Mouse (Mus musculus) forebrain, embryonic 16.5 days (tissue): ENCODE measurements at regions not wholly inside any gene's neighbourhood (a gene's known extent, or its start where the extent isn't known, plus 50 kb on each side); places are given as distances from the start of the nearest gene placed in this dataset.

Experiments
- ATAC-seq: fragments of 200-750 bp; cut with Nextera tagmentation; 2 replicates; pipeline ENCODE4 v1.8.0; 2017; ENCODE audit warnings: mild to moderate bottlenecking, moderate library complexity
- H3K27ac ChIP-seq: fragments of 300-500 bp; sonication (generic); 2 replicates; pipeline ENCODE4 v1.5.1; 2014; ENCODE audit warnings: low read length, control low read depth
- H3K27me3 ChIP-seq: fragments of 300-500 bp; sonication (generic); replicated peaks from 2 replicates; pipeline ENCODE4 v1.6.1; 2014; ENCODE audit warnings: low read length; ENCODE audit not compliant: control insufficient read depth, insufficient read depth
- H3K36me3 ChIP-seq: fragments of 300-500 bp; sonication (generic); 2 replicates; pipeline ENCODE4 v1.6.1; 2014; ENCODE audit not compliant: control insufficient read depth, insufficient read depth
- H3K4me1 ChIP-seq: fragments of 300-500 bp; sonication (generic); replicated peaks from 2 replicates; pipeline ENCODE4 v1.6.1; 2014; ENCODE audit warnings: low read length; ENCODE audit not compliant: control insufficient read depth, insufficient read depth
- H3K4me2 ChIP-seq: fragments of 300-500 bp; sonication (generic); 2 replicates; pipeline ENCODE4 v1.6.1; 2014; ENCODE audit warnings: mild to moderate bottlenecking, low read length, control low read depth
- H3K4me3 ChIP-seq: fragments of 300-500 bp; sonication (generic); replicated peaks from 2 replicates; pipeline ENCODE4 v1.5.1; 2014; ENCODE audit warnings: mild to moderate bottlenecking, low read length, control low read depth
- H3K9ac ChIP-seq: fragments of 300-500 bp; sonication (generic); replicated peaks from 2 replicates; pipeline ENCODE4 v1.6.1; 2014; ENCODE audit warnings: low read depth, low read length, control low read depth
- H3K9me3 ChIP-seq: fragments of 300-500 bp; sonication (generic); 2 replicates; pipeline ENCODE4 v1.6.1; 2016; ENCODE audit warnings: low read length; ENCODE audit not compliant: control insufficient read depth
- WGBS: fragments of 180-500 bp; shearing (Covaris S2); extraction: QIAGEN DNeasy Blood & Tissue Kit; methylation state at CpG from one replicate; pipeline ENCODE4 v1.1.7; 2014; 5-methylcytosine and 5-hydroxymethylcytosine counted together

DNA sequence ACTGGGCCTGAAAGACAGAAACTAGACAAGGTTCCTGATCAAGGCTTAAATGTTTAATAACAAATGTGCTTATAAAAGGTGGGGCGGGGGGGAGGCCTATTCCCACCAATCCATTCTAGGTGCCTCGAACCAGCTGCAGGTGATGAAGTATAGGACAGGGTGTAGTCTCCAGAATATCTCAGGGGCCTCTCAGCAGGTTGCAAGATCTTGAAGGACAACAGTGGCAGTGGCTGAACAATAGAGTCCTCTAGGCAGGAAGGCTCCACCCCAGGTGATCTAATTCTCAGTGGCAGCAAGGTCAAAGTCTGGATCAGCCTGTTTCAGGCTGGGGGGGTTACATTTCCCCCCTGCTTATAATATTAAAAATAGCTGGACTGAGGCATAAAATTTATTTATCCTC lies 654.8 kb upstream of the Cdh7 start:
- ATAC-seq, result no peak
- Histone ChIP-seq H3K36me3 (no peaks in the 10 kb centered on the region), H3K9ac (no peak overlapping the region), H3K27ac (no peak overlapping the region), H3K4me3 (no peak overlapping the region), H3K4me2 (no peak overlapping the region), H3K4me1 (no peaks in the 10 kb centered on the region), H3K27me3 (no peaks in the 10 kb centered on the region), H3K9me3 (no peaks in the 10 kb centered on the region)
- 88% methylated on average over 2 of the region's 2 CpGs for WGBS

- Histone ChIP-seq H3K9me3 (no peaks in the 10 kb centered on the region), H3K4me3 (no peak overlapping the region), H3K27me3 (no peaks in the 10 kb centered on the region), H3K4me1 (no peaks in the 10 kb centered on the region), H3K27ac (no peak overlapping the region), H3K36me3 (no peaks in the 10 kb centered on the region), H3K9ac (no peak overlapping the region), H3K4me2 (no peak overlapping the region)
- ATAC-seq, result no peak
- 60% methylated on average over 1 of the region's 1 CpGs for WGBS
These were observed 654.1 kb upstream of the Cdh7 start for GRCm38 (mm10) chr1:109328086-109328485.

GRCm38 (mm10) chr1:109340274-109340673 lies 642.0 kb upstream of the Cdh7 start:
- Histone ChIP-seq H3K4me1 (no peaks in the 10 kb centered on the region), H3K9ac (no peak overlapping the region), H3K27ac (no peak overlapping the region), H3K4me2 (no peak overlapping the region), H3K9me3 (no peaks in the 10 kb centered on the region), H3K27me3 (no peaks in the 10 kb centered on the region), H3K36me3 (no peaks in the 10 kb centered on the region), H3K4me3 (no peak overlapping the region)
- 67% methylated on average over 1 of the region's 1 CpGs for WGBS
- peak; percentile 61; the same call in 1 of the 2 replicates for ATAC-seq

- Histone ChIP-seq H3K4me1 (no peaks in the 10 kb centered on the region), H3K9ac (no peak overlapping the region), H3K4me3 (no peak overlapping the region), H3K9me3 (no peaks in the 10 kb centered on the region), H3K4me2 (no peak overlapping the region), H3K27me3 (no peaks in the 10 kb centered on the region), H3K36me3 (no peaks in the 10 kb centered on the region), H3K27ac (no peak overlapping the region)
- no peak for ATAC-seq
These were observed 612.9 kb upstream of the Cdh7 start for GRCm38 (mm10) chr1:109369290-109369689.
